Mouse (Mus musculus): Measurements from ENCODE around the gene Adgrf5.

Gene Adgrf5

DNA sequence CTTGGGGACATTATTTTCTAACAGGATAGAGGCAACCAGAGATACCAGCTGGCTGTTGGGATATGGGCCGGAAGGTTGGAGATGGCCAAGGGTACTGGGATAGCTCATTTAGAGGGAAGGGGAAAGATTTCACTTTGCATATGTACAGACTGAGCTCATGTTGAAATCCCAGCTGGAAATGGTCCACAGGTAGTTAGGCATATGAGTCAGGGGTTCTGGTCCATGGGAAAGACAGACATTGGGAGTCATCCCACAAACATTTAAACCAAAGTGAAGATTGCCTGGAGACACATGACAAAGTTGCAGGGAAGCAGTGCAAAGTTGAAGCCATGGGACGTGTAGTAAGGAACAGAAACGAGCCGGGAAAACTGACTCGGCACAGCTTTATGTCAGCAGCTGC is 26.1 kb downstream of the Adgrf5 start:
- DNase-seq = no peak

DNA sequence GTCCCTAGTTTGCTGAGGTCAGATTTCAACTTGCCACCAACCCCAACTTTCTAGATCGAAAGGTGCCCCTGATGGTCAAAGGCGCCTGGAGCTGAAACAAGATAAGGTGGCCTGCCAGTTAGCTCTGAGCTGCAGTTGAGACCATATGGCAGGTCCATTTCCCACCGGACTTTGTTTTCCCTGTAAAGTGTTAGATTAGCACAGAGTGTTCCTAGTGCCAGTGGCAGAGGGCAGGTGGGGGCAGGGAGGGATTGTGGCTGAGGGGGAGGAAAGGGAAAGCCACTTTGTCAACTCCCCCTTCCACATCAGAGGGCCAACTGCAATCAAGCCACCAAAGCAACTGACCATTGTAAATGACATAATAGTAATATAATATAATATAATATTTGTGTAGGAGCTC is 26.9 kb downstream of the Adgrf5 start:
- no peak for DNase-seq

DNA sequence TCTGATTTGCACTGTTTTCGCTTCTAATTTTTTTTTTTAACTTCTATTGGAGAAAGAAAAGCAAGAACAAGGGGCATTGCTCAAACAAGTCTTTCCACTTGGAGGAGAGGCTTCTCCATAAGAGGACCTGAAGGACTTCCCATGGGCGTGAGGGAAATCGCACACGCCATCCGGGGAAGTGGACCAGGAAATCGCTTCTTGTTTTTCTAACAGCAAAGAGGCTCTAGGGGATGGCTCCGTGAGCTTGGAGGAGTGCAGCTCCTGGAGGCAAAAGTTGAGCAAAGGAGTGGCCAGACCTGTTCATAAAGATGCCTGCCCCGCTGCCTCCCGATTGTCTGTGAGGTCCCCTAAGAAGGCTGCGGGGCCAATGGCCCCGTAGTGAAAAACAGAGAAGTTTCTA is 29.0 kb downstream of the Adgrf5 start:
- peak in 1 of 2 experiments; percentile 25 for DNase-seq

DNA sequence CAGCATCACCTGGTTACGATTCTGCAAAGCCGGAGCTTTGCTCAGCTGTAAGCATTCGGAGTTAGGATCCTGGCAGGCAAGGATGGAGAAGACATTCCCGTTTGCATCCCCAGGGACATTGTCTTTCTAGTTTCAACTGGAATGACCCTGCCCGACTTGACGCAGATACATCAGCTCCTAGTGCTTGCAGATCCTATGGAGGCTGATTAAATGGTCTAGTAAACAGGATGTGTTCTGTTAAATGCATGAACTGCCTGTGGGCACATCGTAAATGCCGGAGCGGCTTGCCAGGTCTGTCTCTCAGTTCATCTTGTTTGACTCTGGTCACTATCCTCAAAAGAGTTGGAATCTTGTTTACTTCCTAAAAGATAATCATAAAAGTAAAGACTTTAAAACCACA is 31.9 kb downstream of the Adgrf5 start:
- no peak for DNase-seq

DNA sequence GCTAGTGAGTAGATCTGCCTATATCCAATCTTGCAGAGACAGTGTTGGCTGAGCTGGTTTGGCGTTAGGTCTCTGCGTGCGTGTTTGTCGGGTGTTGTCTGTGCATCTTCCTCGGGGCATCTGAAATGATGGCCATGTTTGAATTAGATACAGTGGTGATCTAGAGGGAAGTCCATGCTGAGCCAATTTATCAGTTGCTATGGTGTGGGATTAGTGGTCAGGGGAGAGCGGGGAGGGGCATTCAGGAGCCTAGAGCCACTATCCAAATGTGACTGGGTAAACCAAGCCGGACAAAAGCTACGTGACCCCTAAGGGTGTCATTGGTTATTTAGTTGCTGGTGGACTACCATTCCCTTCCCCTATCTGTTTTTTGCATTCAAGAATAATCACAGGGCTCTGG is 33.4 kb downstream of the Adgrf5 start:
- DNase-seq = no peak

DNA sequence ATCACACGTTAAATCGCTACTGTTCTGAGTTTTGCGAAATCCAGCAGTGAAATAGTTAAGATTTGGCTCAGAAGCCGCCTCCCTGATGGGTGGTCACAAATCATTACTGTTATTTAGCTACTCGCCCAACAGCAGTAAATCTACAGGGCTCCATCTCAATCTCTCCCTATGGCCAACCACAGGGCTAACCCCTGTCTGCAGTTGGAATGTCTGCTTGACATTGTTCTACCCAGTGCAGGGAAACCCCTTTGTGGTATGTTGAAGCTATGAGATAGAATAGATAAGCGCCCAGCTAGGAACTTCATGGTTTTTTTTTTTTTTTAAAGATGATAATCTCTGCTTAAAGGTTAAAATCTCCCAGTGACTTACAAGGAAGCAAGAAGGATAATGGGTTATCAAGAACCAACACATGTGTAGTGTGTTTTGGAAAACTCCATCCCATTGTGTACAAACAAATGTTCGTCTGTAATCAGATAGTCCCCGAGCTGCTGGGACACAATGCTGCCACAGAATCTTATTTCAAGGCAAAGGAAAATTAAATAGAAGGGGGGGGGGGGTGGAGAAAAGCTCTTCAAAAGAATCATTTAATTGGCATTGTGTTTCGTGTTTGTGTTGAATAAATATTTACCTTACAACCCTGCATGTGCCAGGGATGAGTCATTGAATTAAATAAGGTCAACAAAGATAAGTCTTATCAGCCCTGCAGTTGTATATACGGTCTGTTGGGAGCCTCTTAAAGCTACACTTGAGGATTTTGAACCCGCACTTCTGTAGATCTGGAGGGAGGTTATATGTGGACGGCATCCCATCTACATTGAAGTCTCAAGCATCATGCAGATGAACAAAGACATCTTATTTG is 35.4 kb downstream of the Adgrf5 start:
- no peak for DNase-seq

DNA sequence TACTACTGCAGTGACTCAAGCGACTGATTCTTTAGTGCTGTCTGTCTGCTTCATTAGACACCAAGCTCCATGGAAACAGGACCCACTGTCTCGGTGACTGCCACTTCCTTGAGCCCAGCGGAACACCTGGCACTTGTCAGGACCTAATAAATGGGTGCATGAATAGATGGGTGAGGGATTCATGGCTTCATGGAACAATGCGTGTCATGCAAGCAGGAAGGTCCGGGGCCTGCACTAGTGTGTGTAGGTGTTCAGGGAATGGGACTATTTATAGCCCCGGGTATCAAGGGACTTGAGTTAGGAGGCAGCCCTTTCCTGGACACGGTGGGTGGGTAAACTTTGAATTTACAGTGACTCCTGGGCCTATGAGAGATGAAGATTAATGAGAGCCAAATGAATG is 38.4 kb downstream of the Adgrf5 start:
- DNase-seq = no peak

DNA sequence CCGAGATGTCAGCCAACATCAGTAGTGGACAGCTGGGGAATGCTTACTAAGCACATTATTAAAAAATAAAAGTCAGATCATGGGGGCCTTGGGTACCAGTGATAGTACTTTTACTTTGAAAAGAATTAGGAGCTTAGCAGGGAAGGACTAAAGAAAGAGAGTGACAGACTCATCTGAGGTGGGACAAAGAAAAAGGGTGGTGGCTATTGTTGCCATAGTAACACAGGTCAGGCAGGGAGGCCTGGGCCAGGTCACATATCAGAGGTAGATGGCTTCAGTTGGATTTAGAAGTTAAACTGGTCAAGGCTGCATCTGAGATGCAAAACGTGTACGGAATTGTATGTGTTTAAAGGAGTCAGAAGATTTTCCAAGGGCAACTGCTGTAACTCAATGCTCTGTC is 38.9 kb downstream of the Adgrf5 start:
- no peak for DNase-seq

DNA sequence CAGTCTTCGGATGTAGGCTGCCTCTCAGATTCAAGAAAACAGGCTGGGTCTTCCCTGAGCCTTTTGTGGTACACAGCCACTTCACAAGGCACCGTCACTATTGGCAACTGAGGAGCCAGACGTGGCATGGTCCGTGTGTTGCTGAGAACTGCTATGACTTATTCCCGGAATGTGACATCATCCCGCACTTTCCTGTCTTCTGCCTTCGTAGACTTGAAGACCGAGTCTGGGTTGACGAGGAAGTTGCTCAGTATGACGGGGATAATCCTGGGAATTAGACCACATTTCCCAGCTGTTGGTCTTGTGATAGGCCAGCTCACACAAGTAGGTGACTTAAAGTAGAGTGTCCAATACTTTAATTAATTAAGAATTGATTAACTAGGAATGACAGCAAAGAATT is 40.2 kb downstream of the Adgrf5 start:
- no peak for DNase-seq

DNA sequence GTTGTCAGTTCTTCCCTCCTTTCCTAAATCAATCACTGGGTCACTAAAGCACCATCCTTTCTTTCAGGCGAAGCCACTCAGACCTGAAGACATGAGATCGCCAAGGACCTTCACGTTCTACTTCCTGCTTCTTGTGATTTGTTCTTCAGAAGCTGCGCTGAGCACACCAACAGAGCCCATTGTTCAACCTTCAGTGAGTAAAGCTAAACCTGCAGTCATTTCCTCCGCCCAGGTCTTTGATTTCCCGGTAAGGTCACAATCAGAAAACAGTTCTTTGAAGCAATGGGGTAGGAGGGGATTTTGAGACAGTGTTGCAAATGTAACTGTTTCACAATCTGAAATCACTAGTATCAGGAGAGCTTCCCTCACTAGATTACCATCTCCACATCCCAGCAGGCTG is 43.6 kb downstream of the Adgrf5 start:
- no peak for DNase-seq

DNA sequence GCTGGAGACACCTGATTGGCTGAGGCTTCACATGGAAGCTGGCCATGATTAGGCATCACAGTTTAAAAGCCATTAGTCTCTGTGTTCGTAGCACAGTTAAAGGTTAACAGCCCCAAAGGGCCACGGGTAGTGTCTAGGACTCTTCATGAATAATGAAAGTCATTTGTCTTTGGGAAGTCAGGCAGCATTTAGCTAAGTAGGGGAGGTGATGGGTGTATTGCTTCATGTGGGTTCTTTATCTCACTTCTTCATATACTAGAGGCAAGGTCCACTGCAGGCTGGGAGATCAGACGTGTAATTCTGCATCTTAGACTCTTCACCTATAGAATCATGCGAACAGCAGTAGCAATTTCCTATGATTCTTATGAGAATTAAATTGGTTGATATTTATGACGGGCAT is 44.2 kb downstream of the Adgrf5 start:
- DNase-seq = no peak

DNA sequence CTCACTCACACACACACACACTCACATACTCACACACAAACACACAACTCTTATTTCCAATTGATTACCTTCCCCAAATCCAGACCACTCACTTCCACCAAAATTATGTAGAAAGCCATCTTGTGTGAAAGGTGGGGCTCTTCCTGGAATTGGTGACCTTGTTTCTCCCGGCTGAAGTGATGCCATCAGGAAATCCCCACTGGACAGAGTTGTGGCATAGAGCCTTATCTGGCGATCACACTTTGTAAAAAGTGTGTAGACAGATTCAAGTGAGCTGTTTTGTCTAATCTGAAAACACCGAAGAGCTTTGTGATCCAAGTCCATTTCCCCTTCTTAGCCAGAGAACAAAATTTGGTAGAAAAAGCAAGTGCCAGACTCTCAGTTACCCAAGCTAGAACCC is 46.1 kb downstream of the Adgrf5 start:
- DNase-seq = no peak

DNA sequence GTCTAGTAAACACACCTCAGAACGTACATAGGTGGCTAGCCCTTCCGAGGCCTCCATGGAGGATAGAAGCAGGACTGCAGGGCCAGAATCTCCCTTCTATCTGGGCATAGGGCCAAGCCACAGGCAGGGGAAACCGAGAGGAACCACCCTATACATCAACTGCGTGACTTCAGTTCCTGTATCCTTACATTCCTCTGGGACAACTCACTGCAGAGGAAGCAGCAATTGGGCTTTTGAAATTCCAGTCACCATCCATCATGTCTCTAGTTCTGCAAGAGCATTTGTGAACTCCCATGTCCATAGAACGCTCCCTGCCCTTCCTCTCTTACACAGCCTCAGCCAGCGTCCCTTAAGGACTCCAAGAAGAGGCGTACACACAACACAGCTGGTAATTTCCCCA is 47.3 kb downstream of the Adgrf5 start:
- peak; percentile 31 to 36 for DNase-seq

DNA sequence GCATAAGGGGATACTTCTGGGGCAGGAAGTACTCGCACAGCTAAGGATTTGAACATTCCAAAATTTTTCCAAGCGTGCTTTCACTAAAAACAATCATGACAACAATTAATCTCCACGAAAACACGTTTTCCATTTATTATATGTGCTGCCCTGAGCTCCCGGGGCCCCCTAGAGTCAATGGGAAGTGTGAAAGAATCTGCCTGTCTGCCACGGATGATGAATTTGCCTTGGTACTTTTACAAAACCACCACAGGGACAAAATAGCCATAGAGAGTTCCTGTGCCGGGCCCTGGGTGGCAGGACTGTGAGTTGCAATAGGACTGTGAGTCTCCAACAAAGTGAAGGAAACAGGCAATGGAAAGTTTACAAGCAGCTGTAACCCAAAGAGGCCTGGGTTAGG is 52.9 kb downstream of the Adgrf5 start:
- DNase-seq = peak; percentile 46 to 61

DNA sequence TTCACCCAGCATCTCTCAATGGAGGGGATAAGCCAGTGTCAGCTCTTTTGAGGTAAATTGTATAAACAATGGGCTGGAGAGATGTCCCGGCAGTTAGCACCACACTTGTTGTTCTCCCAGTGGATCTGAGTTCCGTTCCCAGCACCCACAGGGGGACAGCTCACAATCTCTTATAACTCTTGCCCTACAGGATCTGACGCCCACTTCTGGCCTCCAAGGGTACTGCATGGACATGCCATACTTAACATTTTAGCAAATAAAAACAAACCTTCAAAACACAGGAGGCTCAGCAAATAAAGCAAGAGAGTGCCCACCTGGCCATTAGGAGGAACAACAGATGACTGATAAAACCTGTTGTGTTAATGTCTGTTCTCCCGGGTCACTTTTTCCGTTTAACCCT is 59.0 kb downstream of the Adgrf5 start:
- no peak for DNase-seq

DNA sequence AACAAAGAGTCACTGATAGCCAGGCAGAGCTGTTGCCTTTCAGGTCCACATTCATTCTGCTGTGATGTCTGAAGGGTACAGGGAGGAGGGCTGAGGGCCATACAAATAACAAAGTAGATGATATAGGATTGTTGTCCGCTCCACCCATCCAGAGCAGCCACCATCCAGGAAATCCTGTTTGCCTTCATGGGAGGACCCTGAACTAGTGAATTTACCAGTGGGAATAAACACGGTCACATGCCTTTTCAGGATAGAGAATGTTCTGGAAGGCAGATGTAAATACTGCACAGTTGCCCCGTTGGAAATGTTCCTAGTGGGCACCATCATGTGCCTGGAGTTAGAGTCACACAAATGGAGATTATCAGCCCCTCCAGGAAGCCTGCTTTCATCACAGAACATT is 60.1 kb downstream of the Adgrf5 start:
- no peak for DNase-seq

DNA sequence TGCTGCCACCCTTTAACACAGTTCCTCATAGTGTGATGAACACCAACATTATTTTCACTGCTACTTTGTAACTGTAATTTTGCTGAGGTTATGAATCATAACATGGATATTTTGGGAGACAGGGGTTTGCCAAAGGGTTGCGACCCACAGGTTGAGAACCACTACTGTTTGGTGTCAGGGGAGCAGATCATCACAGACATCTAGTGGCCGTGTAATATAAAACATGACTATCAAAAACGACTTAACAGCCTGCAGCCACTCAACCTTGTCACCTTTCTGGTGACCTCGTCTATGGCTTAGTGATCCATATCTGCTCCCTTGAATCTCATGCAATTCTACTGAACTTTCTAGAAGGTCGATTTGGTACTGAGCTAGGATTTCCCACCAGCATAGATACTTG is 63.7 kb downstream of the Adgrf5 start:
- DNase-seq = no peak

DNA sequence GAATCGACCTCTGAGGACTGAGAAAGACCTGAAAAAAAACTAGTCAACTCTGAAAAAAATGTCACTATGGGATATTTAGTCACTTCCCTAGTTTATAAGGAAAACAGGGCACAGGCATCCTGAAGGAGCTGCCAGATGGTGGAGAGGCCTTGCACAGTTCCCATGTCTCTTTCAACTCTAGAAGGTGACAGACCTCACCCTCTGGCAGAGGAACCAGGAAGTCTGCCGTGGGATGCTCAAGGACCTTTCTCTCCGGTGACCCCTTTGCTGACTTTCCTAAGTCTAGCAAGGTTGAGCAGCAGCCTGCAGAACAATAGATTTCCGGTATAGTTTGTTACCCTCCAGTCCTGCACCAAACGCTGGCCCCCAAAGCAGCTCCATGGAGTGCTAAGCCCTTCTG is 71.4 kb downstream of the Adgrf5 start:
- DNase-seq = peak; percentile 8 to 17

DNA sequence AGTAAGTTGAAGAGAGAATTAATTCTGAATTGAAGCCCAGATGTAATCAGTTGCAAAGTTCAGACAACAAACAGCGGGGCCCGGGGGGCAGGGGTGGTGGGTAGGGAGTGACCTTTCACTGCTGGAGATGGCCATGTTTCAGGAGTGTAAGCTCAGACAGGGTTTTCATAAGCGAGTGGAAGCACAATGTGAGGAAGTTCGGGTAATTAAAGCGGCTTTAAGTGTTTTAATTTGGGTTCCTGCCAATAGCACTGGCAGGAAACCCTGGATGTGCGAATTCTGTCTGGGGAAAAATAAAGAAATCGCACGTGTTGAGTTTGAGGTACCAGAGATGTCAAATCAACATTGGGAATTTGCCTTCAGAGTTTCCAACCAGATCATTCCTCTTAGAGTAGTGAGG is 74.2 kb downstream of the Adgrf5 start:
- no peak for DNase-seq

DNA sequence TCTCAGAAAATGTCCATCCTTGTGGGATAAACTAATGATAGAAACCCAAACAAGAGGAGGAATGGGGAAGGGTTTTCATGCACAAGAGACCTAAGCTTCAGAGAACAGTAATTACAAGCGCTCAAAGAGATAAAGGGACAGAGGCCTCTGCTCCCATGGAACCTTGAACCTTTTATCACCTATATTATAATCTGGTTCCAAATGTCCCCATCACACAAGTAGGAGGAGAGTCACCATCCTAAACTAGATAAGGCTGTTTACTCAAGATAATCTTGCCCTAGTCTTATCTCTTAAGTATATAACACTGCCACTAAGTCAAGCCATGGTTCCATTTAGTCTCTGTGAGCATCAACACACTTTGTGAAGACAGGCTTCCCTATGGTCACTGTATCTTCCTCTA is 91.0 kb downstream of the Adgrf5 start:
- DNase-seq = no peak

DNA sequence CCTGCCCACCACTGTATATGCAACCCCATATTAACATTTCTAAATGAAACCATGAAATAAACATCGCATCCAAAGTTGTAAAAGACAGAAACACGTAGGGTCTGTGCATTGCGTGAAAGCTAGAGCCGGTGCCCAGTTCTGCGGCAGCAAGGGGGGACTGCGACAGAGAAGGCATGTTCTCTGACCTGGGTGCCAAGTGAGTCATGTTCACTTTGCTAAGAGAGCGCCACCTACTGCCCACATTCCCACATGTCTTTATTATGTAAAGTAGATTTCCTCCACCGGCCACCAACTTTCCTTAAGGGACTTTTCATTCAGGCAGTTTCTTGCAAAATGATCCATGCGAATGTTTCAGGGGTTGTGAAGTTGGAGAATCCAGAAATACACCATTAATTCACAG is 98.3 kb downstream of the Adgrf5 start:
- DNase-seq = peak; percentile 58 to 87

DNA sequence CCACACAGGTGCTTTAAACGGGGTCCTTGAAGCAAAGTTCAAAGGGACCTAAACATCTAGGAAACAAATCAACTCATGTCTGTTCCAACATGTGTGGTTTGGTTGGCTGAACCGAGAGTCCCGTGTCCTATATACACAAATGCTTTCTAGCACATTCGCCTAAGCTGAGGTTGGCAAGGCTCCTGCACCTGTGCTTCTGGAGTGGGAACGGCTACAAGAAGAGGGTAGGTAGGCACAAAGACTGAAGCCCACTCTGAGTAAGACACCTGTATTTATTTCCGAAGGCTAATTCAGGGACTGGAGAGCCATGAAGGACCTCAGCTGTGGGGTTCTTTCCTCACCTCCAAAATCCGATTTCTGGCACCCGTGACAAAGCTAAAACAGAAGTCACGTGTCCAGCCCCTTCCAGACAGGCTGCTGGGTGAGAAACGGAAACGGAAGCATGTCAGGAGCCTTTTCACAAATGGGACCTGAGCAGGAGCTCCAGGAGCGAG is 99.5 kb downstream of the Adgrf5 start:
- no peak for DNase-seq

DNA sequence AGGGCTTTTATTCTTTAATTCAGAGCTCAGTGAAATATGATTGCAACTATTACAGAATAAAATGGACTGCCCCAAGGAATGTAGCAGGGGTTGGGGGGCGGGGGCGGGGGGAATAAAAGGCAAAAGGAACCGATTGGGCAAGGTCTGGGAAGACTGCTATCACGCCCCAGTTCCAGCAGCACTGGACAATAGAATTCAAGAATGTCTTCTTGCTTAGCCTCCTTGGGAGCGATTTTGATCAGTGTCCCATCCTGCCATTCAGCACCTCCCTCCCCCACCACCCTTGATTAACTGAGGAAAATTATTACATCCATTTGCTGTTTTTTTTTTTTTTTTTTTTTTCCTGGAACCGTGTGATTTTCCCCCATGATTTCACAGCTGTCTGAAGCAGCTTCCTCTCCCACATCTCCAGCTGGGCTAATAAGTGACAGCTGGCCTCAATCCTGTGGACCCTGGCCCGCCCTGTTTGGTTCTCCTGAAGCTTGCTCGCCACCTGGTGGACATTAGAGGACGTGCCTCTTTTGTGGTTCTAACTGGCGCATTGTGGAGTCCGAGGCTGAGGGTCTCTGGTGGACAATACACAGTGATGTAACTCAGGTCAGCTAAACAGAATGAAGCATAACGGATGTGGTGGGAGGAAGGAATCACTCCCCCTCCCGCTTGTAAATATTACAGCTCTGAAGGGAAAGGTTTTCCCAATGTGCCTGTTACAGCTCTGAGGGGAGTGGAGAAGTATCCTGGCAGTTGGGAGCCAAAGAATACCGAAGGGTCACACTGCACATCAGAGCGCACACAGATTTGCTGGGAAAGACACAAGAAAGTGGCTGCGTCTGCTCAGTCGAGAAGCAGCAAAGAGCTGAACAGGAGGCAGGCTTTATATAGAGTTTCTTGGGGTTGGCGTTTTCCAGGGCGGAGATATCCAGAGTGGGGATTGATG is 100.3 kb downstream of the Adgrf5 start:
- DNase-seq = peak; percentile 61 to 77

DNA sequence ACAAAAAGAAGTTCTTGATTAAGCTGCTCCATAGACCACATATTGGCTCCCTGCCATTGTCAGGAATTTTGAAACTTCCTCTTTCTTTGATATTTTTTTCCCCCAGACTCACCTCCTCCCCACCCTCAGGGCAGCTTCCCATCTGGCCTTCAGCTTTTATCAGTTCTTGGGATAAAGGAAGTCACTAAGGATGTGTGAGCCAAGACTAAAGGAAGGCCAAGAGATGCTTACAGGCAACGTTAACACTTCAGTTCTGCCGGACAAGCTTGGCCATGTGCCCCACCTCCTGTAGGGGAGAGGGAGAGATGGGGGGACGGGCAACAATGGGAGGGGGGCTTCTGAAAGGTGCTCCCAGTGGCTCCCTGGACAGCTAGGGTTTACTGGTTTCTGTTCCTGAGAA is 109.8 kb downstream of the Adgrf5 start:
- no peak for DNase-seq
